Mouse (Mus musculus) intestine, embryonic 14.5 days (tissue): ENCODE data around the gene Ptpn1. TPM values are rescaled to one million over a fixed set of nuclear protein-coding genes. Genes with fewer than 3 reads are reported as not detected.

Experiments used
- ATAC-seq: fragments of 200-750 bp; cut with Nextera tagmentation; replicated peaks from 2 replicates; pipeline ENCODE4 v1.8.0; 2017; ENCODE audit warnings: low read depth, moderate number of reproducible peaks, moderate TSS enrichment, moderate library complexity; ENCODE audit not compliant: low FRiP score, low TSS enrichment
- DNase-seq: peaks from one replicate; pipeline ENCODE4 v3.0.0-alpha.2; 2018; ENCODE audit warnings: low spot score
- H3K27ac ChIP-seq: fragments of 300-500 bp; sonication (generic); 2 replicates; pipeline ENCODE4 v1.5.1; 2014; ENCODE audit warnings: low read depth, mild to moderate bottlenecking, control low read depth
- H3K27me3 ChIP-seq: fragments of 300-500 bp; sonication (generic); replicated peaks from 2 replicates; pipeline ENCODE4 v1.6.1; 2014; ENCODE audit warnings: low read length, control low read depth; ENCODE audit not compliant: control insufficient read depth, insufficient read depth
- H3K36me3 ChIP-seq: fragments of 300-500 bp; sonication (generic); 2 replicates; pipeline ENCODE4 v1.6.1; 2014; ENCODE audit warnings: low read length, control low read depth; ENCODE audit not compliant: control insufficient read depth, insufficient read depth
- H3K4me1 ChIP-seq: fragments of 300-500 bp; sonication (generic); replicated peaks from 2 replicates; pipeline ENCODE4 v1.6.1; 2014; ENCODE audit warnings: low read length, control low read depth, mixed read lengths; ENCODE audit not compliant: control insufficient read depth, insufficient read depth
- H3K4me2 ChIP-seq: fragments of 300-500 bp; sonication (generic); 2 replicates; pipeline ENCODE4 v1.6.1; 2014; ENCODE audit warnings: low read length
- H3K4me3 ChIP-seq: fragments of 300-500 bp; sonication (generic); 2 replicates; pipeline ENCODE4 v1.5.1; 2014; ENCODE audit warnings: low read depth, low read length, control low read depth, mixed read lengths
- H3K9ac ChIP-seq: fragments of 300-500 bp; sonication (generic); 2 replicates; pipeline ENCODE4 v1.6.1; 2014; ENCODE audit warnings: mild to moderate bottlenecking, low read length
- H3K9me3 ChIP-seq: fragments of 300-500 bp; sonication (generic); 2 replicates; pipeline ENCODE4 v1.6.1; 2016; ENCODE audit warnings: low read length, control low read depth; ENCODE audit not compliant: control insufficient read depth
- WGBS: fragments of 180-500 bp; shearing (Covaris S2); extraction: QIAGEN DNeasy Blood & Tissue Kit; methylation state at CpG from one replicate; pipeline ENCODE4 v1.1.7; 2014; 5-methylcytosine and 5-hydroxymethylcytosine counted together
- polyA plus RNA-seq: library from polyadenylated mRNA; unstranded; fragments of >200 nt; fragmentation: Nextera tagmentation; extraction: Ambion mirVana; gene quantifications from 2 replicates; pipeline ENCODE4 v1.2.1, GENCODE M21; 2014

The Ptpn1 gene
- polyA plus RNA-seq, 1 experiment from 2014 or later, result 42.6 TPM

- Histone ChIP-seq H3K9ac (no peak overlapping the region), H3K4me2 (no peak overlapping the region), H3K4me3 (no peak overlapping the region), H3K9me3 (no peaks in the 10 kb centered on the region), H3K36me3 (peaks cover 44% of the 10 kb centered on the region), H3K27me3 (no peaks in the 10 kb centered on the region), H3K4me1 (no peaks in the 10 kb centered on the region), H3K27ac (no peak overlapping the region)
- WGBS, result 90% methylated on average over 10 of the region's 10 CpGs
- DNase-seq (no peak), ATAC-seq (no peak)
These were observed 48.5 kb downstream of the Ptpn1 start for GRCm38 (mm10) chr2:167980391-167980790.

GRCm38 (mm10) chr2:167982646-167983045, 50.8 kb downstream of the Ptpn1 start:
- H3K27ac ChIP-seq, result no peak overlapping the region
- H3K9ac ChIP-seq, result no peak overlapping the region
- H3K27me3 ChIP-seq, result no peaks in the 10 kb centered on the region
- H3K9me3 ChIP-seq, result no peaks in the 10 kb centered on the region
- DNase-seq (no peak), ATAC-seq (no peak)
- WGBS, result 53% methylated on average over 9 of the region's 9 CpGs
- H3K36me3 ChIP-seq, result peaks cover 25% of the 10 kb centered on the region
- no peak overlapping the region for H3K4me2 ChIP-seq
- peaks cover 14% of the 10 kb centered on the region for H3K4me1 ChIP-seq
- H3K4me3 ChIP-seq, result no peak overlapping the region

- peaks cover 10% of the 10 kb centered on the region; the same call in 1 of the 2 replicates for H3K36me3 ChIP-seq
- no peak overlapping the region for H3K27ac ChIP-seq
- DNase-seq (no peak), ATAC-seq (no peak)
- H3K27me3 ChIP-seq, result no peaks in the 10 kb centered on the region
- H3K9me3 ChIP-seq, result no peaks in the 10 kb centered on the region
- no peak overlapping the region for H3K4me3 ChIP-seq
- 79% methylated on average over 5 of the region's 5 CpGs for WGBS
- peaks cover 31% of the 10 kb centered on the region for H3K4me1 ChIP-seq
- no peak overlapping the region for H3K4me2 ChIP-seq
- H3K9ac ChIP-seq, result no peak overlapping the region
These were observed 52.5 kb downstream of the Ptpn1 start for GRCm38 (mm10) chr2:167984371-167984770.

- Histone ChIP-seq H3K9me3 (no peaks in the 10 kb centered on the region), H3K27me3 (no peaks in the 10 kb centered on the region), H3K4me2 (no peak overlapping the region), H3K4me3 (no peak overlapping the region), H3K36me3 (0 out of 2 replicates have a peak, but pooled peaks cover 6% of the 10 kb centered on the region), H3K27ac (no peak overlapping the region), H3K9ac (no peak overlapping the region), H3K4me1 (peaks cover 37% of the 10 kb centered on the region)
- 35% methylated on average over 3 of the region's 3 CpGs for WGBS
- DNase-seq, result no peak
- no peak for ATAC-seq
These were observed 53.1 kb downstream of the Ptpn1 start for GRCm38 (mm10) chr2:167984946-167985345.

- H3K36me3 ChIP-seq, result no peaks in the 10 kb centered on the region
- no peak overlapping the region for H3K4me3 ChIP-seq
- ATAC-seq, result peak; percentile 47
- H3K9me3 ChIP-seq, result no peaks in the 10 kb centered on the region
- 23% methylated on average over 7 of the region's 7 CpGs for WGBS
- no peaks in the 10 kb centered on the region for H3K27me3 ChIP-seq
- no peak overlapping the region for H3K4me2 ChIP-seq
- no peak overlapping the region for H3K9ac ChIP-seq
- peaks cover 37% of the 10 kb centered on the region for H3K4me1 ChIP-seq
- H3K27ac ChIP-seq, result no peak overlapping the region
- DNase-seq, result peak; percentile 76
These were observed 54.9 kb downstream of the Ptpn1 start for GRCm38 (mm10) chr2:167986762-167987161.

- ATAC-seq (peak; percentile 41; the same call in 1 of the 2 replicates), DNase-seq (peak; percentile 64)
- H3K27me3 ChIP-seq, result no peaks in the 10 kb centered on the region
- no peaks in the 10 kb centered on the region for H3K36me3 ChIP-seq
- WGBS, result 39% methylated on average over 12 of the region's 12 CpGs
- H3K4me2 ChIP-seq, result no peak overlapping the region
- no peaks in the 10 kb centered on the region for H3K9me3 ChIP-seq
- peaks cover 37% of the 10 kb centered on the region for H3K4me1 ChIP-seq
- no peak overlapping the region for H3K27ac ChIP-seq
- no peak overlapping the region for H3K4me3 ChIP-seq
- no peak overlapping the region for H3K9ac ChIP-seq
These were observed 55.8 kb downstream of the Ptpn1 start for GRCm38 (mm10) chr2:167987640-167988039.

GRCm38 (mm10) chr2:167989310-167989709, 57.5 kb downstream of the Ptpn1 start:
- H3K27ac ChIP-seq, result no peak overlapping the region
- no peak for ATAC-seq
- H3K36me3 ChIP-seq, result no peaks in the 10 kb centered on the region
- DNase-seq, result peak; percentile 63
- H3K9ac ChIP-seq, result no peak overlapping the region
- H3K9me3 ChIP-seq, result no peaks in the 10 kb centered on the region
- H3K4me2 ChIP-seq, result no peak overlapping the region; the same call in 1 of the 2 replicates
- no peak overlapping the region for H3K4me3 ChIP-seq
- peaks cover 37% of the 10 kb centered on the region for H3K4me1 ChIP-seq
- H3K27me3 ChIP-seq, result no peaks in the 10 kb centered on the region
- WGBS, result 61% methylated on average over 14 of the region's 14 CpGs

- H3K4me3 ChIP-seq, result no peak overlapping the region
- no peak overlapping the region for H3K4me2 ChIP-seq
- no peak overlapping the region for H3K9ac ChIP-seq
- peaks cover 16% of the 10 kb centered on the region for H3K4me1 ChIP-seq
- ATAC-seq (no peak), DNase-seq (no peak)
- H3K9me3 ChIP-seq, result no peaks in the 10 kb centered on the region
- H3K27me3 ChIP-seq, result no peaks in the 10 kb centered on the region
- no peaks in the 10 kb centered on the region for H3K36me3 ChIP-seq
- 56% methylated on average over 13 of the region's 13 CpGs for whole genome bisulfite sequencing
- H3K27ac ChIP-seq, result no peak overlapping the region
These were observed 61.4 kb downstream of the Ptpn1 start for GRCm38 (mm10) chr2:167993260-167993659.

GRCm38 (mm10) chr2:167995870-167996635, 64.2 kb downstream of the Ptpn1 start:
- ATAC-seq (no peak), DNase-seq (no peak)
- Histone ChIP-seq H3K27ac (no peak overlapping the region), H3K9me3 (peaks cover 4% of the 10 kb centered on the region), H3K9ac (no peak overlapping the region), H3K4me3 (no peak overlapping the region), H3K4me2 (no peak overlapping the region), H3K4me1 (no peaks in the 10 kb centered on the region), H3K36me3 (no peaks in the 10 kb centered on the region), H3K27me3 (no peaks in the 10 kb centered on the region)
- 60% methylated on average over 19 of the region's 19 CpGs for WGBS
